Mouse (Mus musculus) CH12.LX (cell line): ENCODE results near the gene Kcnb1. TPM values are rescaled to one million over a fixed set of nuclear protein-coding genes. Genes with fewer than 3 reads are reported as not detected.

Experiments used
- DNase-seq: peaks from one replicate; pipeline ENCODE4 v3.0.0-alpha.2; 2013; ENCODE audit errors: extremely low read depth
- H3K27ac ChIP-seq: 2 replicates; pipeline ENCODE4 v1.5.1; 2012; ENCODE audit warnings: low read depth, mild to moderate bottlenecking, control low read depth, moderate library complexity; ENCODE audit not compliant: insufficient read depth
- H3K27me3 ChIP-seq: replicated peaks from 2 replicates; pipeline ENCODE3; 2012; ENCODE audit warnings: inconsistent platforms
- H3K36me3 ChIP-seq, 2 experiments: replicated peaks in 1 of 2; 2 replicates each; pipeline versions ENCODE3 to v1.6.1; 2012; ENCODE audit warnings: inconsistent platforms in 1 of 2, low read length in 1 of 2, mild to moderate bottlenecking in 1 of 2, mixed read lengths in 1 of 2, moderate library complexity in 1 of 2; ENCODE audit not compliant: control insufficient read depth in 1 of 2, insufficient read depth in 1 of 2
- H3K4me1 ChIP-seq, 2 experiments: 2 replicates each; pipeline ENCODE4 v1.6.1; 2012; ENCODE audit warnings: inconsistent platforms in 1 of 2, moderate library complexity in 1 of 2; ENCODE audit not compliant: insufficient read depth in 2 of 2, control insufficient read depth in 1 of 2
- H3K4me2 ChIP-seq: 2 replicates; pipeline ENCODE4 v1.6.1; 2012; ENCODE audit warnings: low read depth, mild to moderate bottlenecking, control low read depth; ENCODE audit not compliant: poor library complexity, insufficient read depth, severe bottlenecking
- H3K4me3 ChIP-seq, 3 experiments: fragments of 150-350 bp in 1 of 3; sonication (generic) in 1 of 3; replicated peaks in 1 of 3; 2 replicates each; pipeline versions ENCODE3 to v1.5.1; 2011 to 2012; ENCODE audit warnings: low read depth in 2 of 3, low read length in 2 of 3, mild to moderate bottlenecking in 2 of 3, moderate library complexity in 2 of 3, control low read depth in 1 of 3, improper control_type of control experiment in 1 of 3, inconsistent platforms in 1 of 3, mixed read lengths in 1 of 3; ENCODE audit not compliant: poor library complexity in 1 of 3
- H3K79me2 ChIP-seq: replicated peaks from 2 replicates; pipeline ENCODE4 v1.6.1; 2012; ENCODE audit warnings: mild to moderate bottlenecking, moderate library complexity; ENCODE audit not compliant: control insufficient read depth, poor library complexity, insufficient read depth, severe bottlenecking; ENCODE audit errors: extremely low read depth
- H3K9ac ChIP-seq: 2 replicates; pipeline ENCODE4 v1.6.1; 2012; ENCODE audit warnings: low read depth, mild to moderate bottlenecking, control low read depth, moderate library complexity; ENCODE audit not compliant: insufficient read depth
- H3K9me3 ChIP-seq: replicated peaks from 2 replicates; pipeline ENCODE3; 2012; ENCODE audit warnings: low read length, inconsistent platforms, mixed read lengths
- ELF1 ChIP-seq: IDR thresholded peaks from 2 replicates; pipeline ENCODE4 v1.6.1; 2014; ENCODE audit warnings: low read depth, mild to moderate bottlenecking, inconsistent platforms, low read length, improper control_type of control experiment
- EP300 ChIP-seq: IDR thresholded peaks from 2 replicates; pipeline ENCODE4 v1.6.1; 2011; ENCODE audit warnings: low read length, improper control_type of control experiment
- GABPA ChIP-seq: IDR thresholded peaks from 2 replicates; pipeline ENCODE4 v1.6.1; 2012; ENCODE audit warnings: low read depth, low read length, improper control_type of control experiment, inconsistent platforms; ENCODE audit not compliant: insufficient replicate concordance
- HCFC1 ChIP-seq: IDR thresholded peaks from 2 replicates; pipeline ENCODE4 v1.6.1; 2012; ENCODE audit warnings: low read depth, mild to moderate bottlenecking, inconsistent platforms, low read length, improper control_type of control experiment
- MAX ChIP-seq: IDR thresholded peaks from 2 replicates; pipeline ENCODE4 v1.6.1; 2011; ENCODE audit warnings: low read length, improper control_type of control experiment
- MAZ ChIP-seq: IDR thresholded peaks from 2 replicates; pipeline ENCODE4 v1.6.1; 2012; ENCODE audit warnings: low read depth, mild to moderate bottlenecking, inconsistent platforms, low read length, improper control_type of control experiment, moderate library complexity
- MXI1 ChIP-seq: IDR thresholded peaks from 2 replicates; pipeline ENCODE4 v1.6.1; 2011; ENCODE audit warnings: mild to moderate bottlenecking, low read depth, low read length, improper control_type of control experiment
- MYC ChIP-seq: IDR thresholded peaks from 2 replicates; pipeline ENCODE4 v1.6.1; 2011; ENCODE audit warnings: low read depth, mild to moderate bottlenecking, improper control_type of control experiment, low read length
- POLR2A ChIP-seq: IDR thresholded peaks from 2 replicates; pipeline ENCODE4 v1.6.1; 2011; ENCODE audit warnings: low read depth, mild to moderate bottlenecking, improper control_type of control experiment, low read length
- SIN3A ChIP-seq: IDR thresholded peaks from 2 replicates; pipeline ENCODE4 v1.6.1; 2012; ENCODE audit warnings: low read length, improper control_type of control experiment, inconsistent platforms
- UBTF ChIP-seq: IDR thresholded peaks from 2 replicates; pipeline ENCODE4 v1.6.1; 2012; ENCODE audit warnings: low read depth, mild to moderate bottlenecking, inconsistent platforms, low read length, improper control_type of control experiment, moderate library complexity
- ZC3H11A ChIP-seq: IDR thresholded peaks from 2 replicates; pipeline ENCODE4 v1.6.1; 2012; ENCODE audit warnings: low read depth, mild to moderate bottlenecking, inconsistent platforms, low read length, improper control_type of control experiment
- ZKSCAN1 ChIP-seq: IDR thresholded peaks from 2 replicates; pipeline ENCODE4 v1.6.1; 2012; ENCODE audit warnings: low read depth, inconsistent platforms, low read length, improper control_type of control experiment, borderline replicate concordance
- ZNF384 ChIP-seq: IDR thresholded peaks from 2 replicates; pipeline ENCODE4 v1.6.1; 2012; ENCODE audit warnings: low read depth, low read length, improper control_type of control experiment, inconsistent platforms
- dilution Hi-C: fragments of 300-500 bp; cut with MboI; formaldehyde crosslinking; loops from 2 replicates; pipeline ENCODE4 v1.14.3; 2020; ENCODE audit warnings: low sequenced_read_pairs; ENCODE audit not compliant: extremely low pct_unique_long_range_greater_than_20kb, extremely low pct_ligation_motif_present
- in situ Hi-C: fragments of 300-500 bp; cut with MboI; formaldehyde crosslinking; loops from 3 replicates; pipeline ENCODE4 v1.14.3; 2019; ENCODE audit warnings: low sequenced_read_pairs, low pct_ligation_motif_present, low pct_unique_long_range_greater_than_20kb, mixed read lengths
- polyA plus RNA-seq: library from polyadenylated mRNA; unstranded; fragments of >175 nt; gene quantifications from 2 replicates; pipeline ENCODE4 v1.2.1, GENCODE M21; 2012; ENCODE audit warnings: low read depth; ENCODE audit not compliant: insufficient read length
- total RNA-seq, 2 experiments: library from RNA; depleted of rRNA; stranded (reverse); fragments of 300-350 nt in 1 of 2; fragments of >200 nt in 1 of 2; gene quantifications; 2 replicates each; pipeline ENCODE4 v1.2.3; 2012 to 2014

Kcnb1 gene
- total and polyA plus RNA-seq, 3 experiments, result 2.5 to 6.6 (median 5.1) TPM

GRCm38 (mm10) chr2:167060761-167061160, 129.2 kb downstream of the Kcnb1 start:
- in situ Hi-C loops, result loop anchor here (10.0 kb wide), 2 partner anchors 364 to 424 kb away; partner anchors contain the start of gene Slc9a8
- dilution Hi-C loops, result no loop called here
- Histone ChIP-seq H3K4me3 (peak overlapping the region in 2 of 3 experiments; percentile 13 to 40), H3K27ac (peak overlapping the region; percentile 0; the same call in 1 of the 2 replicates), H3K36me3 (peaks cover 31 to 51% of the 10 kb centered on the region in 2 experiments), H3K9ac (peak overlapping the region; percentile 66; the same call in 1 of the 2 replicates), H3K27me3 (no peaks in the 10 kb centered on the region), H3K4me2 (peak overlapping the region; percentile 97; the same call in 1 of the 2 replicates), H3K4me1 (peaks cover 2 to 31% of the 10 kb centered on the region in 2 experiments; a peak in 2 of 4 replicates), H3K79me2 (peaks cover 29% of the 10 kb centered on the region), H3K9me3 (no peaks in the 10 kb centered on the region)
- TF ChIP-seq MAZ, result no peak
- no peak for TF ChIP-seq ZC3H11A
- TF ChIP-seq POLR2A, result no peak
- peak; percentile 22; the same call in 1 of the 2 replicates for TF ChIP-seq SIN3A
- TF ChIP-seq ZNF384, result peak; percentile 78
- no peak for TF ChIP-seq ZKSCAN1
- TF ChIP-seq MYC, result no peak
- TF ChIP-seq MAX, result no peak
- TF ChIP-seq EP300, result no peak
- TF ChIP-seq HCFC1, result no peak
- TF ChIP-seq ELF1, result no peak
- no peak for TF ChIP-seq MXI1
- no peak for DNase-seq

GRCm38 (mm10) chr2:167060360-167060759, 129.6 kb downstream of the Kcnb1 start:
- in situ Hi-C loops, result loop anchor here (10.0 kb wide), 2 partner anchors 364 to 424 kb away; partner anchors contain the start of gene Slc9a8
- Histone ChIP-seq H3K9me3 (no peaks in the 10 kb centered on the region), H3K9ac (no peak overlapping the region; the same call in 1 of the 2 replicates), H3K27ac (peak overlapping the region; percentile 0; the same call in 1 of the 2 replicates), H3K4me3 (peak overlapping the region in 2 of 3 experiments; percentile 13 to 40)
- no peak for DNase-seq
- dilution Hi-C loops, result no loop called here
- peak; percentile 35; the same call in 1 of the 2 replicates for TF ChIP-seq MAX
- peak; percentile 67 for TF ChIP-seq MYC
- TF ChIP-seq GABPA, result no peak
- no peak for TF ChIP-seq UBTF
- TF ChIP-seq, all 38 proteins: peak for 2
- Histone ChIP-seq H3K27me3 (no peaks in the 10 kb centered on the region), H3K4me1 (peaks cover 2 to 31% of the 10 kb centered on the region in 2 experiments; a peak in 2 of 4 replicates), H3K4me2 (peak overlapping the region; percentile 68; the same call in 1 of the 2 replicates), H3K79me2 (peaks cover 29% of the 10 kb centered on the region), H3K36me3 (peaks cover 31 to 51% of the 10 kb centered on the region in 2 experiments)
